Mouse (Mus musculus): ENCODE measurements around the gene Clhc1. TPM values are rescaled to one million over a fixed set of nuclear protein-coding genes. Genes with fewer than 3 reads are reported as not detected.

The Clhc1 gene
- total RNA-seq, 4 experiments from 2014 or later, result 0.25 to 0.43 (median 0.37) TPM; not detected in 1

Other genes starting within 250 kb of the Clhc1 start
- 10 to 100 TPM; 52.6 to 66.1 (median 63.0) TPM for gene Ccdc88a, start 174.3 kb upstream of the Clhc1 start, total RNA-seq (2022)
- gene Prorsd1, start 32.9 kb upstream of the Clhc1 start, total RNA-seq (2022), result 1 to 10 TPM; 5.1 to 6.8 (median 5.9) TPM
- 10 to 100 TPM; 34.3 to 43.4 (median 37.8) TPM for gene Mtif2, start 21.5 kb upstream of the Clhc1 start, total RNA-seq (2022)
- 100 to 1,000 TPM; 397 to 621 (median 507) TPM for gene Rps27a, start 159 bp downstream of the Clhc1 start, total RNA-seq (2022)
- 100 to 1,000 TPM; 471 to 516 (median 496) TPM for gene Rtn4, start 145.0 kb downstream of the Clhc1 start, total RNA-seq (2022)

Data from layer of hippocampus, adult 8-10 months (tissue).